Mouse (Mus musculus): Measurements from ENCODE around the gene Arg2. TPM values are rescaled to one million over a fixed set of nuclear protein-coding genes. Genes with fewer than 3 reads are reported as not detected.

The Arg2 gene
- polyA plus RNA-seq (2015; fragmentation: Nextera tagmentation; extraction: Ambion mirVana), result 0.67 and 0.99 TPM in 2 replicates

- Histone ChIP-seq H3K4me2 (ENCODE audit: low read depth, low read length) (peak within 1 kb of the TSS; percentile 71), H3K9me3 (replicated peaks; ENCODE audit: control insufficient read depth, low read length) (no peaks in the 10 kb centered on the region), H3K4me1 (ENCODE audit: control insufficient read depth, insufficient read depth, low read length) (0 out of 2 replicates have a peak, but pooled peaks cover 9% of the 10 kb centered on the region), H3K27ac (ENCODE audit: low read length) (no peak within 1 kb of the TSS), H3K9ac (ENCODE audit: low read length) (no peak within 1 kb of the TSS; the same call in 1 of the 2 replicates), H3K4me3 (ENCODE audit: low read length) (peak within 1 kb of the TSS; percentile 48), H3K36me3 (ENCODE audit: control insufficient read depth, insufficient read depth) (no peaks in the 10 kb centered on the region), H3K27me3 (ENCODE audit: control insufficient read depth, insufficient read depth, low read length) (peaks cover 39% of the 10 kb centered on the region)
- peak; percentile 49; the same call in 1 of the 2 replicates for ATAC-seq (replicated peaks; ENCODE audit: extremely low read depth, insufficient read depth, low FRiP score)
- 1% methylated on average over 47 of the region's 47 CpGs for WGBS
Observed at GRCm38 (mm10) chr12:79130299-79131177, at the start of gene Arg2. Arg2 (plus strand) TSS chr12:79130777.

GRCm38 (mm10) chr12:79089182-79089812, 41.3 kb upstream of the Arg2 start, which contains the start of gene Pigh:
Pigh (minus strand) TSS chr12:79089651.
- Histone ChIP-seq H3K4me1 (ENCODE audit: control insufficient read depth, insufficient read depth, low read length) (0 out of 2 replicates have a peak, but pooled peaks cover 4% of the 10 kb centered on the region), H3K9ac (ENCODE audit: low read length) (peak within 1 kb of the TSS; percentile 89), H3K4me2 (ENCODE audit: low read depth, low read length) (peak within 1 kb of the TSS; percentile 84), H3K36me3 (ENCODE audit: control insufficient read depth, insufficient read depth) (no peaks in the 10 kb centered on the region), H3K9me3 (replicated peaks; ENCODE audit: control insufficient read depth, low read length) (no peaks in the 10 kb centered on the region), H3K27me3 (ENCODE audit: control insufficient read depth, insufficient read depth, low read length) (no peaks in the 10 kb centered on the region), H3K4me3 (ENCODE audit: low read length) (peak within 1 kb of the TSS; percentile 63), H3K27ac (ENCODE audit: low read length) (no peak within 1 kb of the TSS)
- WGBS, result under 1% methylated on average over 53 of the region's 53 CpGs
- peak; percentile 95 for ATAC-seq (replicated peaks; ENCODE audit: extremely low read depth, insufficient read depth, low FRiP score)

GRCm38 (mm10) chr12:79092569-79092968, 38.0 kb upstream of the Arg2 start:
- Histone ChIP-seq H3K4me3 (ENCODE audit: low read length) (no peak overlapping the region), H3K36me3 (ENCODE audit: control insufficient read depth, insufficient read depth) (no peaks in the 10 kb centered on the region), H3K4me1 (ENCODE audit: control insufficient read depth, insufficient read depth, low read length) (0 out of 2 replicates have a peak, but pooled peaks cover 4% of the 10 kb centered on the region), H3K9me3 (replicated peaks; ENCODE audit: control insufficient read depth, low read length) (no peaks in the 10 kb centered on the region), H3K27ac (ENCODE audit: low read length) (no peak overlapping the region), H3K27me3 (ENCODE audit: control insufficient read depth, insufficient read depth, low read length) (peaks cover 3% of the 10 kb centered on the region; the same call in 1 of the 2 replicates), H3K9ac (ENCODE audit: low read length) (no peak overlapping the region), H3K4me2 (ENCODE audit: low read depth, low read length) (no peak overlapping the region)
- ATAC-seq (replicated peaks; ENCODE audit: extremely low read depth, insufficient read depth, low FRiP score), result no peak
- WGBS, result 35% methylated on average over 4 of the region's 4 CpGs

- peaks cover 5% of the 10 kb centered on the region; the same call in 1 of the 2 replicates for H3K27me3 ChIP-seq (ENCODE audit: control insufficient read depth, insufficient read depth, low read length)
Observed at GRCm38 (mm10) chr12:79097106-79097752, 33.3 kb upstream of the Arg2 start.

GRCm38 (mm10) chr12:79103773-79104172, 26.8 kb upstream of the Arg2 start:
- no peaks in the 10 kb centered on the region for H3K4me1 ChIP-seq (ENCODE audit: control insufficient read depth, insufficient read depth, low read length)
- H3K9me3 ChIP-seq (replicated peaks; ENCODE audit: control insufficient read depth, low read length), result no peaks in the 10 kb centered on the region
- 68% methylated on average over 3 of the region's 3 CpGs for WGBS
- no peak for ATAC-seq (replicated peaks; ENCODE audit: extremely low read depth, insufficient read depth, low FRiP score)
- no peak overlapping the region for H3K9ac ChIP-seq (ENCODE audit: low read length)
- H3K4me3 ChIP-seq (ENCODE audit: low read length), result no peak overlapping the region
- H3K27me3 ChIP-seq (ENCODE audit: control insufficient read depth, insufficient read depth, low read length), result no peaks in the 10 kb centered on the region
- H3K36me3 ChIP-seq (ENCODE audit: control insufficient read depth, insufficient read depth), result no peaks in the 10 kb centered on the region
- H3K4me2 ChIP-seq (ENCODE audit: low read depth, low read length), result no peak overlapping the region
- no peak overlapping the region for H3K27ac ChIP-seq (ENCODE audit: low read length)

More at GRCm38 (mm10) chr12:79097106-79097752, 33.3 kb upstream of the Arg2 start:
- no peak for ATAC-seq (replicated peaks; ENCODE audit: extremely low read depth, insufficient read depth, low FRiP score)
- Histone ChIP-seq H3K9me3 (replicated peaks; ENCODE audit: control insufficient read depth, low read length) (no peaks in the 10 kb centered on the region), H3K4me1 (ENCODE audit: control insufficient read depth, insufficient read depth, low read length) (no peaks in the 10 kb centered on the region), H3K4me3 (ENCODE audit: low read length) (no peak overlapping the region), H3K4me2 (ENCODE audit: low read depth, low read length) (no peak overlapping the region), H3K9ac (ENCODE audit: low read length) (no peak overlapping the region), H3K36me3 (ENCODE audit: control insufficient read depth, insufficient read depth) (no peaks in the 10 kb centered on the region), H3K27ac (ENCODE audit: low read length) (no peak overlapping the region)
- WGBS, result 47% methylated on average over 3 of the region's 3 CpGs

GRCm38 (mm10) chr12:79104544-79104943, 26.0 kb upstream of the Arg2 start:
- H3K27me3 ChIP-seq (ENCODE audit: control insufficient read depth, insufficient read depth, low read length), result no peaks in the 10 kb centered on the region
- no peaks in the 10 kb centered on the region for H3K36me3 ChIP-seq (ENCODE audit: control insufficient read depth, insufficient read depth)
- no peaks in the 10 kb centered on the region for H3K9me3 ChIP-seq (replicated peaks; ENCODE audit: control insufficient read depth, low read length)
- WGBS, result 59% methylated on average over 2 of the region's 2 CpGs
- no peak overlapping the region for H3K4me3 ChIP-seq (ENCODE audit: low read length)
- H3K9ac ChIP-seq (ENCODE audit: low read length), result no peak overlapping the region
- no peak overlapping the region for H3K4me2 ChIP-seq (ENCODE audit: low read depth, low read length)
- H3K4me1 ChIP-seq (ENCODE audit: control insufficient read depth, insufficient read depth, low read length), result no peaks in the 10 kb centered on the region
- no peak for ATAC-seq (replicated peaks; ENCODE audit: extremely low read depth, insufficient read depth, low FRiP score)
- H3K27ac ChIP-seq (ENCODE audit: low read length), result no peak overlapping the region

- H3K27ac ChIP-seq (ENCODE audit: low read length), result no peak overlapping the region
- WGBS, result 78% methylated on average over 5 of the region's 5 CpGs
- no peaks in the 10 kb centered on the region for H3K4me1 ChIP-seq (ENCODE audit: control insufficient read depth, insufficient read depth, low read length)
- H3K9me3 ChIP-seq (replicated peaks; ENCODE audit: control insufficient read depth, low read length), result no peaks in the 10 kb centered on the region
- ATAC-seq (replicated peaks; ENCODE audit: extremely low read depth, insufficient read depth, low FRiP score), result no peak
- no peak overlapping the region for H3K9ac ChIP-seq (ENCODE audit: low read length)
- no peaks in the 10 kb centered on the region for H3K27me3 ChIP-seq (ENCODE audit: control insufficient read depth, insufficient read depth, low read length)
- H3K4me3 ChIP-seq (ENCODE audit: low read length), result no peak overlapping the region
- no peak overlapping the region for H3K4me2 ChIP-seq (ENCODE audit: low read depth, low read length)
- no peaks in the 10 kb centered on the region for H3K36me3 ChIP-seq (ENCODE audit: control insufficient read depth, insufficient read depth)
Observed at GRCm38 (mm10) chr12:79105312-79105711, 25.3 kb upstream of the Arg2 start.

- no peaks in the 10 kb centered on the region for H3K27me3 ChIP-seq (ENCODE audit: control insufficient read depth, insufficient read depth, low read length)
- no peak overlapping the region for H3K9ac ChIP-seq (ENCODE audit: low read length)
- no peak overlapping the region for H3K4me3 ChIP-seq (ENCODE audit: low read length)
- 86% methylated on average over 4 of the region's 4 CpGs for WGBS
- no peak overlapping the region for H3K4me2 ChIP-seq (ENCODE audit: low read depth, low read length)
- H3K36me3 ChIP-seq (ENCODE audit: control insufficient read depth, insufficient read depth), result no peaks in the 10 kb centered on the region
- H3K27ac ChIP-seq (ENCODE audit: low read length), result no peak overlapping the region
- H3K9me3 ChIP-seq (replicated peaks; ENCODE audit: control insufficient read depth, low read length), result no peaks in the 10 kb centered on the region
- ATAC-seq (replicated peaks; ENCODE audit: extremely low read depth, insufficient read depth, low FRiP score), result no peak
- no peaks in the 10 kb centered on the region for H3K4me1 ChIP-seq (ENCODE audit: control insufficient read depth, insufficient read depth, low read length)
Observed at GRCm38 (mm10) chr12:79118991-79119390, 11.6 kb upstream of the Arg2 start.
